Mouse (Mus musculus) Patski (cell line): Measurements from ENCODE around the gene Tbk1. TPM values are rescaled to one million over a fixed set of nuclear protein-coding genes. Genes with fewer than 3 reads are reported as not detected.

Source experiments
- ATAC-seq: fragments of 100-300 bp; one replicate; pipeline ENCODE4 v1.8.0; 2021
- CTCF ChIA-PET: fragments of 350-600 bp; sonication (Branson Sonifier 250); formaldehyde crosslinking; loops from one replicate; lab custom pipeline; 2022; ENCODE audit warnings: inconsistent platforms; lab: Charles Lee
- POLR2A ChIA-PET: fragments of 350-600 bp; sonication (Branson Sonifier 250); formaldehyde crosslinking; loops from one replicate; lab custom pipeline; 2022; ENCODE audit warnings: antibody characterized with exemption, inconsistent platforms; lab: Charles Lee
- DNase-seq: peaks from one replicate; pipeline ENCODE4 v3.0.0-alpha.2; 2011; ENCODE audit warnings: low read depth, low spot score
- H3K27me3 ChIP-seq: fragments of 371-371 bp; one replicate; pipeline ENCODE4 v1.5.1; 2021
- CTCF ChIP-seq: fragments of 100-300 bp; IDR thresholded peaks from one replicate; pipeline ENCODE4 v1.5.1; 2021
- in situ Hi-C: fragments of 300-500 bp; cut with MboI; formaldehyde crosslinking; loops from 3 replicates; pipeline ENCODE4 v1.11.1; 2018; ENCODE audit warnings: low pct_unique_long_range_greater_than_20kb, mixed read lengths
- polyA plus RNA-seq: library from polyadenylated mRNA; unstranded; gene quantifications from one replicate; pipeline ENCODE4 v1.2.3, GENCODE M21; 2021

The Tbk1 gene
- polyA plus RNA-seq, 1 experiment from 2014 or later, result 43.5 TPM

GRCm38 (mm10) chr10:121497968-121498367, 88.6 kb downstream of the Tbk1 start:
- ChIA-PET POLR2A (no interaction called here), CTCF (interaction anchor here (1.1 kb wide), 1 partner anchor 22 kb away, joined by 3 read pairs; no protein-coding TSS in a partner anchor)
- no peak for DNase-seq
- no peaks in the 10 kb centered on the region for H3K27me3 ChIP-seq
- no peak for ATAC-seq
- in situ Hi-C loops, result no loop called here
- no peak for TF ChIP-seq CTCF

DNA sequence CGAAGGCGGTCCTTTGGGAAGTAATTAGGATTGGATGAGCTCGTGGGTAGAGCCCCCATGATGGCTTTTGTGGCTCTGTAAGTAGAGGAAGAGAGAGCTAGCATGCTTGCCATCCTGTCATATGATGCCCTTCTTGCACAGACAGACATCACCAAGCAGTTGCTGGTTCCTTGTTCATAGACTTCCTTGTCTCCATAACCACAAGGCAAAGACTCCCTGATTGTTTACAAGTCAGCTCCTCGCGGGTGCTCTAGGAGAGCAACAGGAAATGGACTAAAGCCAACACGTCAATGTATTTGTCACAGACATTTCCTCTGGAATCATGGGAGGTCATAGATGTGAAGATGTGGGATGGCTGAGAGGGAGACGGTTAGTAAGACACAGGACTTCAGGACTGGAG, 90.0 kb downstream of the Tbk1 start:
- DNase-seq, result no peak
- CTCF ChIA-PET, result no interaction called here
- POLR2A ChIA-PET, result no interaction called here
- no peak for TF ChIP-seq CTCF
- ATAC-seq, result no peak
- no peaks in the 10 kb centered on the region for H3K27me3 ChIP-seq
- in situ Hi-C loops, result no loop called here

Other genes starting within 250 kb of the Tbk1 start
- 0.24 TPM for gene Tbc1d30, start 235.5 kb downstream of the Tbk1 start, polyA plus RNA-seq
- 198 TPM for gene Gns, start 221.7 kb downstream of the Tbk1 start, polyA plus RNA-seq
- 27.0 TPM for gene Rassf3, start 110.4 kb downstream of the Tbk1 start, polyA plus RNA-seq
- 67.3 TPM for gene Xpot, start 39.5 kb upstream of the Tbk1 start, polyA plus RNA-seq
- gene D930020B18Rik, start 54.8 kb upstream of the Tbk1 start, polyA plus RNA-seq, result not detected
- gene BC048403, start 153.2 kb upstream of the Tbk1 start, polyA plus RNA-seq, result 7.0 TPM